Mouse (Mus musculus): Measurements from ENCODE around the gene Wnt8b. TPM values are rescaled to one million over a fixed set of nuclear protein-coding genes. Genes with fewer than 3 reads are reported as not detected.

Gene Wnt8b
- total and polyA plus RNA-seq, 3 experiments: 0.07 TPM; not detected in 2

DNA sequence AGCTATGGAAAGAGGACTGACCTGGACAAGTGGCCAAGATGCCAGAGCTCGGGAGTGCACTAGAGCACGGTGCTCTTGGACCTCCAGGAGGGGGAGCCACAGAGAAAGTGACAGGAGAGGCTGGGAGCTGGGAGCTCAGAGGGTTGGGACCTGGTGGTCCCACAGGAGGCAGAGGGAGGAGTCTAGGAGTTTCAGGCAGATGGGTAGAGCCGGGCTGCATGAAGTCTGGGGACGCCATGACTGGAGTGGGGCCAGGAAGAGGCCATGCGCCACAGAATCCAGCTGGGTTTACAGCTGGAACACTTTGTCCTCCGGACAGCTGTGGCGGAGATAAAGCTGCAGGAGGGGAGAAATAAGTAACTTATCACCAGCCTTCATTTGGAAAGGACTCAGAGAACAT, 25.9 kb downstream of the Wnt8b start:
- dilution Hi-C loops (cut with MboI; ENCODE audit: extremely low pct_ligation_motif_present, extremely low pct_unique_long_range_greater_than_20kb, low sequenced_read_pairs): no loop called here
- no peak for TF ChIP-seq ELF1 (IDR thresholded peaks at IDR 0.05; ENCODE audit: low read depth, low read length)
- no peak for TF ChIP-seq MAX (IDR thresholded peaks at IDR 0.05; ENCODE audit: low read length)
- no peak for TF ChIP-seq NRF1 (IDR thresholded peaks at IDR 0.05; ENCODE audit: low read depth, low read length)
- peak; percentile 17; the same call in 1 of the 2 replicates for TF ChIP-seq SMC3 (IDR thresholded peaks at IDR 0.05; ENCODE audit: low read depth, low read length)
- TF ChIP-seq TCF12 (IDR thresholded peaks at IDR 0.05; ENCODE audit: low read depth, low read length): no peak
- TF ChIP-seq CTCF (conservative IDR thresholded peaks at IDR 0.05 in 1 of 2, IDR thresholded peaks at IDR 0.05 in 1 of 2; ENCODE audit: low read depth in 2 of 2, low read length in 2 of 2): peak in 1 of 2 experiments; percentile 32; a peak in 2 of 4 replicates
- in situ Hi-C loops (cut with MboI; ENCODE audit: low pct_ligation_motif_present, low pct_unique_long_range_greater_than_20kb, low sequenced_read_pairs): no loop called here
- H3K27me3 ChIP-seq (replicated peaks): no peaks in the 10 kb centered on the region
- H3K27ac ChIP-seq (ENCODE audit: insufficient read depth, low read depth): no peak overlapping the region
- H3K9me3 ChIP-seq (replicated peaks; ENCODE audit: low read length): no peaks in the 10 kb centered on the region
- no peaks in the 10 kb centered on the region for H3K79me2 ChIP-seq (replicated peaks; ENCODE audit: control insufficient read depth, extremely low read depth, insufficient read depth, poor library complexity, severe bottlenecking)
- no peak for DNase-seq (ENCODE audit: extremely low read depth)
- no peak overlapping the region for H3K9ac ChIP-seq (ENCODE audit: insufficient read depth, low read depth)
- no peak overlapping the region for H3K4me2 ChIP-seq (ENCODE audit: insufficient read depth, low read depth, poor library complexity, severe bottlenecking)
- peaks cover 0 to 4% of the 10 kb centered on the region in 2 experiments for H3K36me3 ChIP-seq (replicated peaks in 1 of 2; ENCODE audit: control insufficient read depth in 1 of 2, insufficient read depth in 1 of 2, low read length in 1 of 2)
- H3K4me1 ChIP-seq (ENCODE audit: control insufficient read depth in 1 of 2, insufficient read depth in 2 of 2): no peaks in the 10 kb centered on the region
- no peak overlapping the region for H3K4me3 ChIP-seq (replicated peaks in 1 of 3; ENCODE audit: low read depth in 2 of 3, low read length in 2 of 3, poor library complexity in 1 of 3)

- Histone ChIP-seq H3K4me1 (ENCODE audit: control insufficient read depth in 1 of 2, insufficient read depth in 2 of 2) (peaks cover 6 to 21% of the 10 kb centered on the region in 2 experiments), H3K4me3 (replicated peaks in 1 of 3; ENCODE audit: low read depth in 2 of 3, low read length in 2 of 3, poor library complexity in 1 of 3) (no peak overlapping the region), H3K9ac (ENCODE audit: insufficient read depth, low read depth) (no peak overlapping the region), H3K79me2 (replicated peaks; ENCODE audit: control insufficient read depth, extremely low read depth, insufficient read depth, poor library complexity, severe bottlenecking) (no peaks in the 10 kb centered on the region), H3K36me3 (replicated peaks in 1 of 2; ENCODE audit: control insufficient read depth in 1 of 2, insufficient read depth in 1 of 2, low read length in 1 of 2) (peaks cover 0 to 10% of the 10 kb centered on the region in 2 experiments), H3K4me2 (ENCODE audit: insufficient read depth, low read depth, poor library complexity, severe bottlenecking) (no peak overlapping the region), H3K27me3 (replicated peaks) (no peaks in the 10 kb centered on the region), H3K9me3 (replicated peaks; ENCODE audit: low read length) (no peaks in the 10 kb centered on the region), H3K27ac (ENCODE audit: insufficient read depth, low read depth) (no peak overlapping the region)
- in situ Hi-C loops (cut with MboI; ENCODE audit: low pct_ligation_motif_present, low pct_unique_long_range_greater_than_20kb, low sequenced_read_pairs) (no loop called here), dilution Hi-C loops (cut with MboI; ENCODE audit: extremely low pct_ligation_motif_present, extremely low pct_unique_long_range_greater_than_20kb, low sequenced_read_pairs) (no loop called here)
- TF ChIP-seq POLR2A (IDR thresholded peaks at IDR 0.05; ENCODE audit: low read depth, low read length) (no peak), MEF2A (IDR thresholded peaks at IDR 0.05; ENCODE audit: borderline replicate concordance, low read depth, low read length) (no peak), JUN (IDR thresholded peaks at IDR 0.05; ENCODE audit: insufficient read depth, low read depth, low read length) (no peak), SMC3 (IDR thresholded peaks at IDR 0.05; ENCODE audit: low read depth, low read length) (no peak), MXI1 (IDR thresholded peaks at IDR 0.05; ENCODE audit: low read depth, low read length) (no peak), MAFK (IDR thresholded peaks at IDR 0.05; ENCODE audit: insufficient replicate concordance, low read length) (no peak), ETS1 (conservative IDR thresholded peaks at IDR 0.05; ENCODE audit: low read depth, low read length) (no peak), ZKSCAN1 (IDR thresholded peaks at IDR 0.05; ENCODE audit: borderline replicate concordance, low read depth, low read length) (no peak), POLR2AphosphoS2 (IDR thresholded peaks at IDR 0.05; ENCODE audit: low read depth, low read length) (no peak), ELF1 (IDR thresholded peaks at IDR 0.05; ENCODE audit: low read depth, low read length) (no peak), GABPA (IDR thresholded peaks at IDR 0.05; ENCODE audit: insufficient replicate concordance, low read depth, low read length) (no peak), TCF12 (IDR thresholded peaks at IDR 0.05; ENCODE audit: low read depth, low read length) (no peak), MAZ (IDR thresholded peaks at IDR 0.05; ENCODE audit: low read depth, low read length) (no peak), E2F4 (IDR thresholded peaks at IDR 0.05; ENCODE audit: insufficient replicate concordance, low read depth, low read length) (no peak), MYC (IDR thresholded peaks at IDR 0.05; ENCODE audit: low read depth, low read length) (no peak), RCOR1 (conservative IDR thresholded peaks at IDR 0.05; ENCODE audit: low read depth, low read length) (no peak), KAT2A (IDR thresholded peaks at IDR 0.05; ENCODE audit: insufficient replicate concordance, low read length) (no peak), UBTF (IDR thresholded peaks at IDR 0.05; ENCODE audit: low read depth, low read length) (no peak)
- no peak for DNase-seq (ENCODE audit: extremely low read depth)
Measured at GRCm38 (mm10) chr19:44525551-44526205, 32.4 kb downstream of the Wnt8b start.

Measured in CH12.LX (cell line).